Mouse (Mus musculus) layer of hippocampus, postnatal 36 days (tissue): ENCODE measurements at regions not wholly inside any gene's neighbourhood (a gene's known extent, or its start where the extent isn't known, plus 50 kb on each side); places are given as distances from the start of the nearest gene placed in this dataset.
A peak's percentile ranks its signal among the peaks of the same experiment; 100 is the strongest.

Source experiments
- DNase-seq, 2 experiments: peaks; one replicate each; pipeline ENCODE4 v3.0.0; 2022

GRCm38 (mm10) chr15:69923833-69924232 is 3423.1 kb upstream of the Lrrc6 start:
- peak; percentile 2 to 11 for DNase-seq

- DNase-seq = peak in 1 of 2 experiments; percentile 3
Measured at GRCm38 (mm10) chr15:69923280-69923679, 3422.6 kb upstream of the Lrrc6 start.

GRCm38 (mm10) chr15:69922176-69922575 is 3421.5 kb upstream of the Lrrc6 start:
- no peak for DNase-seq

- DNase-seq = no peak
Measured at GRCm38 (mm10) chr15:69885764-69886163, 3385.1 kb upstream of the Lrrc6 start.

GRCm38 (mm10) chr15:69878511-69878910 is 3377.8 kb upstream of the Lrrc6 start:
- DNase-seq = no peak

- no peak for DNase-seq
Measured at GRCm38 (mm10) chr15:69853521-69853920, 3352.8 kb upstream of the Lrrc6 start.

GRCm38 (mm10) chr15:69849644-69850043 is 3348.9 kb upstream of the Lrrc6 start:
- no peak for DNase-seq
